Mouse (Mus musculus) C2C12 (cell line): ENCODE data around the gene Cryab. TPM values are rescaled to one million over a fixed set of nuclear protein-coding genes. Genes with fewer than 3 reads are reported as not detected.

Experiments used
- H3K27me3 ChIP-seq: one replicate; pipeline ENCODE4 v1.6.1; 2011; ENCODE audit not compliant: control insufficient read depth, insufficient read depth, insufficient read length
- H3K36me3 ChIP-seq: one replicate; pipeline ENCODE4 v1.6.1; 2011; ENCODE audit not compliant: control insufficient read depth, insufficient read depth
- H3K4me3 ChIP-seq: one replicate; pipeline ENCODE4 v1.5.1; 2011; ENCODE audit warnings: mild to moderate bottlenecking, control low read depth; ENCODE audit not compliant: poor library complexity, insufficient read depth, severe bottlenecking
- H3K79me2 ChIP-seq: one replicate; pipeline ENCODE4 v1.6.1; 2011; ENCODE audit not compliant: control insufficient read depth, insufficient read depth
- H3K79me3 ChIP-seq: one replicate; pipeline ENCODE4 v1.6.1; 2011; ENCODE audit warnings: low read depth, control low read depth
- H3ac ChIP-seq: one replicate; pipeline ENCODE3; 2011; ENCODE audit warnings: low read depth; ENCODE audit not compliant: control insufficient read depth, insufficient read length
- CEBPB ChIP-seq: IDR thresholded peaks from one replicate; pipeline ENCODE4 v1.6.1; 2011; ENCODE audit warnings: low read depth, mild to moderate bottlenecking, control low read depth, moderate library complexity
- CTCF ChIP-seq: IDR thresholded peaks from one replicate; pipeline ENCODE4 v1.5.1; 2011; ENCODE audit not compliant: control insufficient read depth, insufficient read depth, insufficient read length
- FOSL1 ChIP-seq: IDR thresholded peaks from one replicate; pipeline ENCODE4 v1.8.0; 2011; ENCODE audit warnings: mild to moderate bottlenecking, low read length; ENCODE audit not compliant: poor library complexity, insufficient read depth, severe bottlenecking
- MAX ChIP-seq: IDR thresholded peaks from one replicate; pipeline ENCODE4 v1.6.1; 2011; ENCODE audit warnings: mild to moderate bottlenecking, control low read depth
- MYOD1 ChIP-seq: IDR thresholded peaks from one replicate; pipeline ENCODE4 v1.6.1; 2011; ENCODE audit warnings: low read depth; ENCODE audit not compliant: control insufficient read depth, insufficient read length
- MYOG ChIP-seq: IDR thresholded peaks from one replicate; pipeline ENCODE4 v1.6.1; 2011; ENCODE audit not compliant: control insufficient read depth, insufficient read length; ENCODE audit errors: extremely low read depth
- USF1 ChIP-seq: IDR thresholded peaks from one replicate; pipeline ENCODE4 v1.6.1; 2011; ENCODE audit warnings: low read depth, mild to moderate bottlenecking, control low read depth, moderate library complexity
- polyA plus RNA-seq: library from polyadenylated mRNA; unstranded; fragments of >200 nt; fragmentation: generic; extraction: Trizol; gene quantifications from one replicate; pipeline ENCODE4 v1.2.1, GENCODE M21; 2012; ENCODE audit warnings: missing spikeins

The Cryab gene
- polyA plus RNA-seq, 1 experiment = 224 TPM

DNA sequence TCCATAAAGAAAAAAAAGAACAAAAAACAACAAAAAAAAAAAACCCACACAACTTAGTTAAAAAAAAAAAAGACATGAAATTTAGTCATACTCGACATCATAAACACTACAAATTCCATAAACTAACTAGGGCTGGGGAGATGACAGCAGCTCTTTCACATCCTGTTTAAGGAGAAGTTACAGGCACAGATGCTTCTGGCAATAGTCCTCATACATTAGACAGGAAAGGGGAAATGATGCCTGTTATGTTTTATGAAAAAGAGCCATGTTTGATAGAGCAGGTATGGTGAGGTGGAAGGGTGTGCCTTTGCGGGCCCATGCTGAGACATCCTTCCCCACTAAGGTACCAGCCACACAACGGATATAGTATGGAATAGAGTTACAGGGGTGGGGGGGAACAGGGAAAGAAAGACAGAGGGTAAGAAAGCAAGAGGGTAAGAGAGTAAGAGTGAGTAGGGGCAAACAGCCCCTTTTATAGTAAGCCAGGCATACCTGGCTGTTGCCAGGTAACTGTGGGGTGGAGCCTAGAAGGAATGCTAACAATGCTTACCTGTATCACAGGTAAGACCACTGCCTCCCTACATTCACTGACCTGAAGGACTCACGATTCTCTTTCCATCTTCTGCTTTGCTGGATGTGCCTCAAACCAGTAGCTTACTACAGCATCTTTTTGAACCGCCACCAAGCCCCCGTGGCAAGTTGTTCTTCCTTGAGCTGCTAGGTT is 10.6 kb downstream of the Cryab start:
- Histone ChIP-seq H3ac (no peak overlapping the region), H3K79me3 (no peaks in the 10 kb centered on the region), H3K27me3 (no peaks in the 10 kb centered on the region), H3K4me3 (no peak overlapping the region), H3K36me3 (no peaks in the 10 kb centered on the region), H3K79me2 (no peaks in the 10 kb centered on the region)
- TF ChIP-seq FOSL1 (no peak), MYOG (no peak), MYOD1 (no peak), USF1 (no peak), CTCF (no peak), MAX (no peak), CEBPB (no peak)

DNA sequence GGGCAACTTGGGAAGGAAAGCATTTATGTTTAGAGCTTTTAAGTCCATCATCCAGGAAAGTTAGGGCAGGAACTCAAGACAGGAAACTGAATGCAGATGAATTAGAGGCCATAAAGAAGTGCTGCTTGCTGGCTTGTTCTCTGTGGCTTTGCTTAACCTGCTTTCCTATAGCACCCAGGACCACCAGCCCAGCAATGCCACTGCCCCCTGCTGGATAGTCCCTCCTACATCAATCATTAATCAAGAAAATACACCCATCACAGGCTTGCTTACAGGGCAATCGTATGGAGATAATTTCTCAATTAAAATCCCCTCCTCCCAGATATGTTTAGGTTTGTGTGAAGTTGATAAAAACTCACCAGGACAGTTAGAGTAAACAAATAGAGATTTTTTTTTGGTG is 12.2 kb downstream of the Cryab start:
- no peak overlapping the region for H3K4me3 ChIP-seq
- no peaks in the 10 kb centered on the region for H3K79me3 ChIP-seq
- H3K36me3 ChIP-seq = no peaks in the 10 kb centered on the region
- no peaks in the 10 kb centered on the region for H3K79me2 ChIP-seq
- no peaks in the 10 kb centered on the region for H3K27me3 ChIP-seq
- no peak overlapping the region for H3ac ChIP-seq
- no peak for TF ChIP-seq FOSL1
- no peak for TF ChIP-seq MAX
- no peak for TF ChIP-seq USF1
- TF ChIP-seq MYOG = no peak
- no peak for TF ChIP-seq CEBPB
- TF ChIP-seq CTCF = no peak
- TF ChIP-seq MYOD1 = no peak

DNA sequence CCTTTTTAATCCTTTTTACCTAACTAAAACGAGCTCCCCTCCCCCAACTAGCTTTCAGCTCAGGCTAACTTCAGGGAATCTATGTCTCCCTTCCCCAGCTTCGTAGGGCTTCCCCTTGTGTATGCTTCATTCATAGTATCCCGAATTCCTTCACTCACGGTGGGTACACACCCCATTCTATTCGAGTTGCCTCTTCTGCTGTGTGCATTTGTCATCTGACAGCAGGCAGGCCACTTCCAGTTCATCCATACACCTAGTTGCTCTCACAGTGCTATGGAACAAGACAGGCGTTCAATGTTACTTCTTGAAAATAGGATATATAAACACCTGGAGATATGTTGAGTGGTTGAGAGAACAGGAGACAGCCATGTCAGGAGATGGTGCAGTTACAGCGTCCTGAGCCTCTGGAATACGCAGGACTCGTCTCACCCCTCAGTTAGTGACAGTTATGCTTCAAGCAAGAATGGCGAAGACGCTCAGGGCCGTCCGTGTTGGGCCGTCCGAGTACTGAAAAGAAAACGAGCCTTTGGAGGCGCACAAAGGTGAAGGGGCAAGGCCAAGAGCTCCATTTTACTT is 16.5 kb downstream of the Cryab start:
- Histone ChIP-seq H3K27me3 (no peaks in the 10 kb centered on the region), H3K79me3 (no peaks in the 10 kb centered on the region), H3ac (peak overlapping the region; percentile 74), H3K36me3 (no peaks in the 10 kb centered on the region), H3K79me2 (no peaks in the 10 kb centered on the region), H3K4me3 (peak overlapping the region; percentile 49)
- TF ChIP-seq USF1 (no peak), MYOG (no peak), CTCF (no peak), MAX (no peak), MYOD1 (no peak), CEBPB (no peak), FOSL1 (no peak)

DNA sequence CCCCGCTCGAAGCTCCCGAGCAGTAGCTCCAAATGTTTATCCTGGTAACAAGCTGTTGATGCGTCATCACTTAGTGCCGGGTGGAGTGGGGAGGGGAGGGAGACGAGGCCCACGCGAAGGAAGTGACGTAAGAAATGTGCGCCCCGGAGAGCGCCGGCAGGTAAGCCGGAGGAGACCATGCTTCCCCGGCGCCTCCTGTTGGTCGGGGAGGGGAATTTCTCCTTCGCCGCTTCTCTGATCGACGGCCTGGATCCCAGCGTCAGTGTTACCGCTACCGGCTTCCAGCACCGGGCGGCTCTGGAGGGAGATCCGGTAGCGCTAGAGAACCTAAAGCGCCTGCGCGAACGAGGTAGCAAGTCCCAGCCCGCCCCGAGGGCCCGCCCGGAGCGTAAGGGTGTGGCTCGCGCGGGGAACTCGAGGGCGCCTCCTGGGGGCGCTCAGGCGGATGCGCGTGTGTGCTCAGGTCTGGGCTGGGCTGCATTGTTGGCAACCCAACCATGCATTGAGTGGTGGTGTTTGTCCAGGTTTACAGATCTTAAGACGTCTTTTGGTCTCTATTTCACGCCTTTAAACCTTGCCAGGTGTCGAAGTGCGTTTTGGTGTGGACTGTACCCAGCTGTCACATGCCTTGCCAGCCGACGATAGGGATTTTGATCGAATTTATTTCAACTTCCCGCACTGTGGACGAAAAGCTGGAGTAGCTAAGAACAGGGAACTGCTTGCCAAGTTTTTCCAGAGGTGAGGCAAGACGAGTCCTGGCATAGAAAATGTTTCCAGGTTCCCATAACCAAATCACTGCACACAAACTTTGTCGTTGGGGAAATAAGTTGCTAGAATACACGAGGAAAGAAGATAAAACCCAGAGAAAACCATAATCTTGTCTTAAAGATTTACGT is 17.2 kb downstream of the Cryab start, which contains the start of gene Fdxacb1:
Gene Fdxacb1 (plus strand): TSS at position 130 of the 896 bp plus-strand sequence.
- Histone ChIP-seq H3ac (peak within 1 kb of the TSS; percentile 74), H3K36me3 (no peaks in the 10 kb centered on the region), H3K27me3 (no peaks in the 10 kb centered on the region), H3K79me2 (no peaks in the 10 kb centered on the region), H3K79me3 (no peaks in the 10 kb centered on the region), H3K4me3 (peak within 1 kb of the TSS; percentile 49)
- TF ChIP-seq CTCF (peak; percentile 82), MYOG (no peak)

DNA sequence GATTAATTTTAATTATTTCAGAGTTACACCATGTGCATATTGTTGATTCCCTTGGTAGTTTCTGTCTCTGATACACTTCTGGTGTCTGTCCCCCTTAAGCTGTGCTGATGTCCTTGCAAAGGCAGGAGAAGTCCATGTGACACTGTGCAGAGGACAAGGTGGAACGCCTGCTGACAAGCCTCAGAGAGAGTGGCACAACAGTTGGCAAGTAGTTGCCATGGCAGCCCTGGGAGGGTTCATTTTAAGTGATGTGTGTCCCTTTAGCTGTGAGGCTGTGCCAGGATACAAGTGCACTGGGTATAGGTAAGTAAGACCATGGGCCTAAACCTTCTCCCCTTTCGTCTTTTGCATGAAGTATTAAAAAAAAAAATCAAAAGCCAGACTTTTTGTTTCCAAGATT is 18.9 kb downstream of the Cryab start:
- H3K36me3 ChIP-seq = no peaks in the 10 kb centered on the region
- TF ChIP-seq CTCF (no peak), FOSL1 (no peak), USF1 (no peak), CEBPB (no peak), MAX (no peak), MYOD1 (no peak), MYOG (no peak)
- H3ac ChIP-seq = no peak overlapping the region
- no peaks in the 10 kb centered on the region for H3K27me3 ChIP-seq
- no peaks in the 10 kb centered on the region for H3K79me2 ChIP-seq
- H3K4me3 ChIP-seq = no peak overlapping the region
- no peaks in the 10 kb centered on the region for H3K79me3 ChIP-seq
